Mouse (Mus musculus) liver, adult 2 months (tissue): ENCODE measurements around the gene Pdpk1.

Experiments
- CTCF ChIP-seq: fragments of 200-500 bp; IDR thresholded peaks from 2 replicates; pipeline ENCODE4 v1.5.1; 2011; ENCODE audit warnings: low read depth, low read length, control low read depth
- POLR2A ChIP-seq: fragments of 200-500 bp; IDR thresholded peaks from 2 replicates; pipeline ENCODE4 v1.6.1; 2011; ENCODE audit warnings: low read length, control low read depth; ENCODE audit not compliant: insufficient read depth; ENCODE audit errors: extremely low read depth

GRCm38 (mm10) chr17:24150824-24151223 is at the start of gene Pdpk1:
- TF ChIP-seq CTCF (no peak), POLR2A (no peak)
